Mouse (Mus musculus) heart, embryonic 16.5 days (tissue): ENCODE measurements at regions not wholly inside any gene's neighbourhood (a gene's known extent, or its start where the extent isn't known, plus 50 kb on each side); places are given as distances from the start of the nearest gene placed in this dataset.

Experiments used
- ATAC-seq: fragments of 200-750 bp; cut with Nextera tagmentation; replicated peaks from 2 replicates; pipeline ENCODE4 v1.8.0; 2017; ENCODE audit warnings: moderate number of reproducible peaks; ENCODE audit not compliant: insufficient read depth, low FRiP score; ENCODE audit errors: extremely low read depth
- H3K27ac ChIP-seq: fragments of 300-500 bp; sonication (generic); 2 replicates; pipeline ENCODE4 v1.5.1; 2014; ENCODE audit warnings: mild to moderate bottlenecking, low read length, control low read depth, moderate library complexity
- H3K27me3 ChIP-seq: fragments of 300-500 bp; sonication (generic); 2 replicates; pipeline ENCODE4 v1.6.1; 2014; ENCODE audit warnings: low read length, mixed read lengths; ENCODE audit not compliant: control insufficient read depth, insufficient read depth
- H3K36me3 ChIP-seq: fragments of 300-500 bp; sonication (generic); 2 replicates; pipeline ENCODE4 v1.6.1; 2014; ENCODE audit not compliant: control insufficient read depth, insufficient read depth
- H3K4me1 ChIP-seq: fragments of 300-500 bp; sonication (generic); 2 replicates; pipeline ENCODE4 v1.6.1; 2014; ENCODE audit warnings: low read length, mixed read lengths; ENCODE audit not compliant: control insufficient read depth, insufficient read depth
- H3K4me2 ChIP-seq: fragments of 300-500 bp; sonication (generic); 2 replicates; pipeline ENCODE4 v1.6.1; 2014; ENCODE audit warnings: low read depth, mild to moderate bottlenecking, control low read depth, low read length
- H3K4me3 ChIP-seq: fragments of 300-500 bp; sonication (generic); 2 replicates; pipeline ENCODE4 v1.5.1; 2014; ENCODE audit warnings: mild to moderate bottlenecking, control low read depth, low read length
- H3K9ac ChIP-seq: fragments of 300-500 bp; sonication (generic); 2 replicates; pipeline ENCODE4 v1.6.1; 2014; ENCODE audit warnings: low read length, control low read depth
- H3K9me3 ChIP-seq: fragments of 300-500 bp; sonication (generic); replicated peaks from 2 replicates; pipeline ENCODE4 v1.6.1; 2016; ENCODE audit warnings: low read length; ENCODE audit not compliant: control insufficient read depth
- WGBS: fragments of 180-500 bp; shearing (Covaris S2); extraction: QIAGEN DNeasy Blood & Tissue Kit; methylation state at CpG from one replicate; pipeline ENCODE4 v1.1.7; 2014; 5-methylcytosine and 5-hydroxymethylcytosine counted together

DNA sequence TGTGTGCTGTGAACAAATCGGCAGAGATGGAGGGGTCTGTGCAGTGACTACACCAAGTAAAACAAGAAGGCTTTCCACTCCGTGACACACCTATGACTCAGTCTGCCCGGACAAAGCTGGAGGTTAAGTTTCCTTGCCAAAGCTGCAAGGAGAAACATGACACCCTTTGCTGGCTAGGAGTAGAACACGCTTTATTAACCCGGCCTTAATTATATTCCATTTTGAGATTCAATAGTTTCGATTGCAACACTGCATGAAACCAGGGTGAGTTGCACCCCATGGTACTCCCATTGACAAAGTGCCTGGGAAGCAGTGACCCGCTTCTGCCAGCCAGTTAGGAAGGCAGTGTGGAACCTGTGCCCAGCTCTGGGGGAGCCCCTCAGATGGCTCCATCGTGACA is 256.2 kb upstream of the Gm26657 start:
- H3K36me3 ChIP-seq: no peaks in the 10 kb centered on the region
- no peak for ATAC-seq
- H3K4me3 ChIP-seq: no peak overlapping the region
- H3K27ac ChIP-seq: no peak overlapping the region
- no peak overlapping the region for H3K4me2 ChIP-seq
- 88% methylated on average over 8 of the region's 8 CpGs for WGBS
- no peaks in the 10 kb centered on the region for H3K9me3 ChIP-seq
- H3K27me3 ChIP-seq: no peaks in the 10 kb centered on the region
- H3K4me1 ChIP-seq: no peaks in the 10 kb centered on the region
- H3K9ac ChIP-seq: no peak overlapping the region

- H3K9me3 ChIP-seq: no peaks in the 10 kb centered on the region
- 78% methylated on average over 4 of the region's 4 CpGs for WGBS
- no peak for ATAC-seq
- H3K4me3 ChIP-seq: no peak overlapping the region
- H3K27ac ChIP-seq: no peak overlapping the region
- H3K4me2 ChIP-seq: no peak overlapping the region
- H3K27me3 ChIP-seq: no peaks in the 10 kb centered on the region
- H3K36me3 ChIP-seq: no peaks in the 10 kb centered on the region
- no peaks in the 10 kb centered on the region for H3K4me1 ChIP-seq
- H3K9ac ChIP-seq: no peak overlapping the region
Measured at GRCm38 (mm10) chr4:56456788-56457187, 283.1 kb upstream of the Gm26657 start.

DNA sequence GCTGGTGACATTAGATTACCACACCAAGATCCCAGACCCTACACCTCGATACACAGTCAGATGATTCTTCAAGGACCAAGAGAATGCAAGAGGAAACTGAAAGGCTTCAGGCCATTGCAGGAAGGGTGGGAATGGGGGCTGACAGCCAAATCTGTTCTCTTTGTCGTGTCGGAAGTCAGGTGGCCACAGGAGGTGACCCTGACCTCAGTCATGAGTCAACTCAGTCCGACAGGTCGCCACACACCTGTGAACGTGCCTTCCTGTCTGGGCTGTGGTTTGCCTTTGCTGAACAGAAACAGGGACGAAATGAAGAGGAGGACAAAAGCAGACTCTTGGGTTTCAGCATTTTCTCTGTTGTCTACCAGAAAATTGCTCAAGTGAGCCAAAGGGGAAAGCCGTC is 318.3 kb upstream of the Gm26657 start:
- no peaks in the 10 kb centered on the region for H3K36me3 ChIP-seq
- no peak overlapping the region for H3K27ac ChIP-seq
- no peak overlapping the region for H3K4me3 ChIP-seq
- no peaks in the 10 kb centered on the region for H3K27me3 ChIP-seq
- no peak overlapping the region for H3K9ac ChIP-seq
- no peak overlapping the region for H3K4me2 ChIP-seq
- H3K4me1 ChIP-seq: no peaks in the 10 kb centered on the region
- ATAC-seq: no peak
- WGBS: 61% methylated on average over 8 of the region's 8 CpGs
- no peaks in the 10 kb centered on the region for H3K9me3 ChIP-seq

DNA sequence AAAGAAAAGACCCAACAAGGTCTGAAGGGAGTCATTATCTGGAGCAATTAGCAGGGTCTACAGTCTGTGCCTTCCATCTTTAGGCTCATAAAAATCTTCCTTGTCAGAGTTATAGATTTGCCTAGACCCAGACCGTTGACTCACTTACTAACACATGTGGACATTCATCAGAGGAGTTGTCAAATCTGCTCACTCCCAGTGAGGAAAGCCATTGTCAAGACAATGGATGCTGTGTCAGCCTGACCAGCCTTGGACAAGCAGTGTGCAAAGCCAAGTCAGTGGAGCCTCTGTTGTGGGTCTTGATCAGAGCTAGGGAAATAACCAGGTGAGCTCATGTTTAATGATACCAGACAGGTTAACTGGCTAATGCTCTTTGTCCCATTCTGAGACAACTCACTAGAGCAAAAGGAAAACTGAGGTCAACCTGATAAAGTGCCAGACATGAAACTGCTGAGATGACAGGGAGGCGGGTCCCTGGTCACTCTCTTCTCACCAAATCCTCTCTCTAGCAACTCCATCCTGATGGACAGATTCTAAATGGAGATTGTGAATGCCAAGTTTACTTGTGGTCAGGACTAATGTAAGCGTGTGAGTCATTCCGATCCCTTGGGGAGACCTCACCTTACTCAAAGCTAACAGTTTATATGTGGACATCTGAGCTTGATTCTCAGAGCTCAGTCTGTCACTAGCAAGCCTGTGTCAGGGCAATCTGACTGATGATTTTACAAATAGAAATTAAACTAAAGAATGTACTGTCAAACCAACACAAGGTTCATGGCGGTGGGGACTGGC is 320.6 kb upstream of the Gm26657 start:
- no peak overlapping the region for H3K4me2 ChIP-seq
- no peak overlapping the region for H3K27ac ChIP-seq
- H3K36me3 ChIP-seq: no peaks in the 10 kb centered on the region
- H3K9ac ChIP-seq: no peak overlapping the region
- ATAC-seq: no peak
- no peaks in the 10 kb centered on the region for H3K27me3 ChIP-seq
- H3K9me3 ChIP-seq: no peaks in the 10 kb centered on the region
- H3K4me3 ChIP-seq: no peak overlapping the region
- WGBS: 81% methylated on average over 5 of the region's 5 CpGs
- no peaks in the 10 kb centered on the region for H3K4me1 ChIP-seq

DNA sequence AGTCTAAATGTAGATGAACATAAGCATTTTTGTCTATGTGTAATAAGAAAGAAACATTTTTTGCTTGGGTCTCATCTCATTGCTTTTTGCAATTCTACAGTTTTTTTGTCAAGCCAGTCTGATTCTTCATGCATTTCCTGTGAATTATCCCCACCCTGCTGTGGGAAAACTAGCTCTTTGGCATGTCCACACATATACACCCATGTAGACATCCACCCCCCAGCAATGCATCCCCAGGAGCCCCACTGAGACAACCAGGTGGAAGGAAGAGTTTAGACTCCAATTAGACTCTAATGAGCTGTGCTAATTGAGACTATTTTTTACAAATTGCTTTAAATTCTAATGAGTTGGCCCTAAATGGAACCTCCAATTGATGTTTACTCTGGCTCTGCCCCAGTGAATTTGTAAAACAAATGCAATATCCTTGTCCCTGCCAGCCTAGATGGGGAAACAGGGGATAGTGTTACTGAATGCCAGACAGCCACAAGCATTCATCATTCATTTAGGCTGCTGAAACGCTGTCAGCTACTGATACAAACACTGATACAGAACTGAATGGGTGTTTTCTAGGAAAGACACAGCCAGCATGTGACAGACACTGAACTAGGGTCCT is 328.7 kb upstream of the Gm26657 start:
- Histone ChIP-seq H3K4me3 (no peak overlapping the region), H3K9me3 (no peaks in the 10 kb centered on the region), H3K27ac (no peak overlapping the region), H3K9ac (no peak overlapping the region), H3K27me3 (no peaks in the 10 kb centered on the region), H3K4me1 (no peaks in the 10 kb centered on the region), H3K36me3 (no peaks in the 10 kb centered on the region), H3K4me2 (no peak overlapping the region)
- 36% methylated on average over 1 of the region's 1 CpGs for WGBS
- no peak for ATAC-seq

DNA sequence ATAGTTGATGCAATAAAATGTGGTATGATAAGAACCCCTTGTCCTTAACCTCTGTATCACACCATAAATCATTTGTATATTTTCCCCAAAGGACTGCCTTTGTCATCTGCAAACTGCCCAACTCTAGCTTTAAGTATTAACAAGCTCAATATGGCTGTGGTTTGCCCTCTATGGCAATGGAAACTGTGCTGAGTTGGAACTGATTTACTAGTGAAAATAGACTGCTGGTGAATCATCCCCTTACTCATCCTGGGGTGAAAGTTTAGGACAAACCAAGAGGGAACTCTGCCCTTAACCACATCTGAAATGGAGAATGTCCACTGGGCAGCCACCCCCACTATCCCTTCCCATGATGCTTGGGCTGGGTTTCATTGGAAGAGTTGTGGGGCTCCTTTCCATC is 346.1 kb upstream of the Gm26657 start:
- Histone ChIP-seq H3K9ac (no peak overlapping the region), H3K4me1 (no peaks in the 10 kb centered on the region), H3K4me2 (no peak overlapping the region), H3K4me3 (no peak overlapping the region), H3K27me3 (no peaks in the 10 kb centered on the region), H3K36me3 (no peaks in the 10 kb centered on the region), H3K9me3 (no peaks in the 10 kb centered on the region), H3K27ac (no peak overlapping the region)
- ATAC-seq: no peak

- no peaks in the 10 kb centered on the region for H3K36me3 ChIP-seq
- H3K4me2 ChIP-seq: no peak overlapping the region
- 57% methylated on average over 3 of the region's 3 CpGs for WGBS
- ATAC-seq: no peak
- no peaks in the 10 kb centered on the region for H3K4me1 ChIP-seq
- H3K4me3 ChIP-seq: no peak overlapping the region
- no peaks in the 10 kb centered on the region for H3K9me3 ChIP-seq
- H3K9ac ChIP-seq: no peak overlapping the region
- no peaks in the 10 kb centered on the region for H3K27me3 ChIP-seq
- H3K27ac ChIP-seq: no peak overlapping the region
Measured at GRCm38 (mm10) chr4:56387051-56387450, 352.8 kb upstream of the Gm26657 start.

DNA sequence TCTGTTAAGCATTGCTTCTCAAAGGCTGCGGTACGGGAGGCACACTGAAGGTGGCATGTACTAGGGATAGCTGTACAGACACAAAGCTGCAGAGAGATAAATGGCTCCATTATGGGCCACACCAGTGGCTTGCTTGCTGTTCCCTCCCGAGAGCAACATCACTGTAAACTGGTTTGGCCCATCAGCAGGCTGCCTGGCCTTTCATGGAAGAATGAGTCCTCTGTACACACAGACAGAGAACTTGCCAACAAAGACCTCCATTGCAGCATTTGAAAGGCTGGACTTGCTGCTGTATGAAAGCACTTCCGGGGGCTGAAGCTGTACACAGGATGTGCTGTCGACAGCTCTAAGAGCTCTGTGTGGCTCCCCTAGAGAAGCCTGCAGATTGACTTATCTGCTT is 364.1 kb upstream of the Gm26657 start:
- Histone ChIP-seq H3K4me2 (peak overlapping the region; percentile 30), H3K9ac (no peak overlapping the region), H3K4me1 (peaks cover 12% of the 10 kb centered on the region), H3K9me3 (no peaks in the 10 kb centered on the region), H3K27ac (peak overlapping the region; percentile 18), H3K36me3 (no peaks in the 10 kb centered on the region), H3K27me3 (no peaks in the 10 kb centered on the region), H3K4me3 (no peak overlapping the region)
- 28% methylated on average over 5 of the region's 5 CpGs for WGBS
- peak; percentile 70 for ATAC-seq

DNA sequence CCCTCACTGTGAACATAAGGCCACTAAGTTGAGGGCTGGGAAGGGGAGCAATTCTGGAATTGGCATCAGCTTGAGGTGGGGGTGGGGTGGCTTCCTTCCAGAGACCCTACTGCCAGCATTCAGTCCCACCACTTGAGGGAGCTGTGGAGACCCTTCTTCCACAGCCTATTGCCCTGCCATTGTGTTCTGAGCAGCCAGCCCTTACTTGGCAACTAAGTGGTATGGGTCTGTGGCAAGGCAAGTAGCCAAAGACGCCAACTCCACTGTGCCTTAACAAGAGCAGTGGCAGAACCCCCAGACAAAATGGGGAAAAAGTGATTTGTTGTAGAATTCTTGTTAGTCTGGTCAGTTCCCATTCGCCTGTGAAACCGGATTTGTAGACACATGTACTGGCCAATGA is 365.4 kb upstream of the Gm26657 start:
- ATAC-seq: no peak
- no peaks in the 10 kb centered on the region for H3K36me3 ChIP-seq
- no peak overlapping the region for H3K27ac ChIP-seq
- no peak overlapping the region for H3K4me3 ChIP-seq
- H3K4me1 ChIP-seq: peaks cover 12% of the 10 kb centered on the region
- H3K9ac ChIP-seq: no peak overlapping the region
- WGBS: 90% methylated on average over 3 of the region's 3 CpGs
- H3K9me3 ChIP-seq: no peaks in the 10 kb centered on the region
- H3K27me3 ChIP-seq: no peaks in the 10 kb centered on the region
- H3K4me2 ChIP-seq: no peak overlapping the region
